ENCODE assay signal across 9 mouse cellular contexts in genomic region chr6:135907540-135908320, GRCm38 (mm10).
A peak's percentile ranks its signal among the peaks of the same experiment; 100 is the strongest.
DNase-seq lines count a peak whose midpoint lies in the region; ATAC-seq and TF ChIP-seq lines count a peak whose summit lies in the region.
"Had no signal": no experiment of that assay in that cellular context is flagged by ENCODE, and none has a peak within 500 bp of the region (broad histone marks: within the 10 kb centered on the region; RNA-seq: fewer than 3 reads in every experiment).

No protein-coding gene starts in this region.

- H3K4me1 ChIP-seq in hindbrain, embryonic 10.5 days (replicated peaks), result 0 out of 2 replicates have a peak, but pooled peaks cover 2% of the 10 kb centered on the region
- H3K4me1 ChIP-seq in lung, embryonic 16.5 days (replicated peaks; ENCODE audit: control insufficient read depth, insufficient read depth, low read length), result no peaks in the 10 kb centered on the region
- H3K4me1 ChIP-seq: embryonic facial prominence, embryonic 12.5 days had no signal

- peak; percentile 93 for TF ChIP-seq CTCF in layer of hippocampus, adult 2 months (conservative IDR thresholded peaks at IDR 0.05)

- no peak overlapping the region for H3K27ac ChIP-seq in hindbrain, embryonic 10.5 days
- peak overlapping the region; percentile 93 for H3K27ac ChIP-seq in layer of hippocampus, adult 2 months
- H3K27ac ChIP-seq in lung, embryonic 16.5 days (ENCODE audit: low read length), result no peak overlapping the region
- H3K27ac ChIP-seq: embryonic facial prominence, embryonic 12.5 days had no signal

- 24% methylated on average over 20 of the region's 20 CpGs for WGBS in hindbrain, embryonic 10.5 days
- 20% methylated on average over 20 of the region's 20 CpGs for WGBS in lung, embryonic 16.5 days

- no peak overlapping the region for H3K9ac ChIP-seq in lung, embryonic 16.5 days (ENCODE audit: low read length)
- H3K9ac ChIP-seq: embryonic facial prominence, embryonic 12.5 days had no signal

- H3K4me3 ChIP-seq in hindbrain, embryonic 10.5 days, result no peak overlapping the region
- peak overlapping the region; percentile 31 for H3K4me3 ChIP-seq in layer of hippocampus, adult 2 months
- H3K4me3 ChIP-seq in lung, embryonic 16.5 days (ENCODE audit: low read length), result no peak overlapping the region
- H3K4me3 ChIP-seq: embryonic facial prominence, embryonic 12.5 days had no signal

- H3K9me3 ChIP-seq in hindbrain, embryonic 10.5 days, result no peaks in the 10 kb centered on the region
- no peaks in the 10 kb centered on the region for H3K9me3 ChIP-seq in lung, embryonic 16.5 days (ENCODE audit: control insufficient read depth, low read length)
- H3K9me3 ChIP-seq: embryonic facial prominence, embryonic 12.5 days had no signal

- H3K36me3 ChIP-seq in hindbrain, embryonic 10.5 days, result no peaks in the 10 kb centered on the region
- no peaks in the 10 kb centered on the region for H3K36me3 ChIP-seq in lung, embryonic 16.5 days (ENCODE audit: control insufficient read depth, insufficient read depth, low read length)
- H3K36me3 ChIP-seq: embryonic facial prominence, embryonic 12.5 days had no signal

- H3K4me2 ChIP-seq in lung, embryonic 16.5 days (ENCODE audit: low read depth, low read length), result no peak overlapping the region
- H3K4me2 ChIP-seq: embryonic facial prominence, embryonic 12.5 days had no signal

- ATAC-seq in frontal cortex, adult (ENCODE audit: low TSS enrichment), result peak; percentile 83
- peak; percentile 85 for ATAC-seq in lung, embryonic 16.5 days (ENCODE audit: low read depth)

- peak; percentile 79 for DNase-seq in NIH3T3 (ENCODE audit: low read depth)
- peak; percentile 69 for DNase-seq in cerebellum, adult 8-10 months
- peak; percentile 86 for DNase-seq in hindbrain, embryonic 10.5 days (ENCODE audit: low spot score)
- peak; percentile 91 to 93 for DNase-seq in layer of hippocampus, adult 2 months (ENCODE audit: low spot score in 2 of 2)
- peak; percentile 36 for DNase-seq in retina, adult 2 months (ENCODE audit: low read depth, low spot score)
- DNase-seq in thymus, postnatal 4 days, result peak; percentile 72

- H3K27me3 ChIP-seq in hindbrain, embryonic 10.5 days (ENCODE audit: insufficient read depth, poor library complexity, severe bottlenecking), result no peaks in the 10 kb centered on the region
- no peaks in the 10 kb centered on the region; the same call in 1 of the 2 replicates for H3K27me3 ChIP-seq in lung, embryonic 16.5 days (ENCODE audit: control insufficient read depth, insufficient read depth, low read depth, low read length)

Comparison
In these comparisons a context has a peak if more than half of its experiments do, and no peak if none do; other contexts are left out.
1. DNase-seq: peak in every context shown above with its lines; median percentile 92 in layer of hippocampus, adult 2 months; 86 in hindbrain, embryonic 10.5 days; 79 in NIH3T3; 72 in thymus, postnatal 4 days; 69 in cerebellum, adult 8-10 months; 36 in retina, adult 2 months.